Mouse (Mus musculus) gastrocnemius, postnatal 4 days (tissue): ENCODE measurements around the gene Afg1l. TPM values are rescaled to one million over a fixed set of nuclear protein-coding genes. Genes with fewer than 3 reads are reported as not detected.

Source experiments
- DNase-seq, 2 experiments: peaks; one replicate each; pipeline ENCODE4 v3.0.0; 2021 to 2022; ENCODE audit warnings: low spot score in 2 of 2, mixed read lengths in 2 of 2
- total RNA-seq, 2 experiments: library from RNA; stranded (reverse); gene quantifications; 2 replicates each; pipeline ENCODE4 v1.2.3; 2021

The Afg1l gene
- total RNA-seq, 2 experiments from 2014 or later, result 5.0 to 6.3 TPM

DNA sequence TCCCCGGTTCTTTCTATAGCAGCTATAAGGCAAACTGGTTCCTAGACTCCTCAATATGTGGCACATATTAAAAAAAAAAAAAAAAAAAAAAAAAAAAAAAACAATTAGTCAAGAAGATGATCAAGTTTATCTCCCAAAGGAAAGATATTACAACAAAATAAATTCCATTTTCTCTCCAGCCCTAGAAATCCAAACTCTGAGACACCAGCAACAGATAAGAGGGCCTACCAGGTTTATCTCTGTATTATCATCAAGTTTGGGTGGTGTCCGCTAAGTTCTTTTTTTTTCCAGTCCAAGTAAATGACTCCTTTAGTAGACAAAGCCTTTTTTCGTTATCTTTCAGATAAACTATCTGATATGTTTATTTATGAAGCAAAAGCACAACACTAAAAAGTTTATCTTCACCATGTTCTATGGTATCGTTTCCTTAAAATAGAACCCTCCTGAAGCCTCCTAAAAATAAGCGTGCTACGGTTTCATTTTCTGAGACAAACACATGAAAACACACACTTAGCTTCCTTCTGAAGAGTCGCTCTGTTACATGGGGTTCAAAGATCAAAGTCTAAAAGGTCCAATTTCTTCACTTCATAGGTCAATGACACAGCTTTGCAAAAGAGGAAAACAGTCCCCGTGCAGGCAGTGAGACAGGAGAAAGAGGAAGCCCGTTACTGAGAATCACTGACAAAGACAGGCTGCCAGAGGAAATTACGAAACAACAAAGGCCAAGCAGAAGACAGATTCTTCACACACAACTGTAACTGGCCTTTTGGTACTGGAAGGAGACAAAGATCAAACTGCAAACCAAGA is 207.9 kb downstream of the Afg1l start:
- no peak for DNase-seq

DNA sequence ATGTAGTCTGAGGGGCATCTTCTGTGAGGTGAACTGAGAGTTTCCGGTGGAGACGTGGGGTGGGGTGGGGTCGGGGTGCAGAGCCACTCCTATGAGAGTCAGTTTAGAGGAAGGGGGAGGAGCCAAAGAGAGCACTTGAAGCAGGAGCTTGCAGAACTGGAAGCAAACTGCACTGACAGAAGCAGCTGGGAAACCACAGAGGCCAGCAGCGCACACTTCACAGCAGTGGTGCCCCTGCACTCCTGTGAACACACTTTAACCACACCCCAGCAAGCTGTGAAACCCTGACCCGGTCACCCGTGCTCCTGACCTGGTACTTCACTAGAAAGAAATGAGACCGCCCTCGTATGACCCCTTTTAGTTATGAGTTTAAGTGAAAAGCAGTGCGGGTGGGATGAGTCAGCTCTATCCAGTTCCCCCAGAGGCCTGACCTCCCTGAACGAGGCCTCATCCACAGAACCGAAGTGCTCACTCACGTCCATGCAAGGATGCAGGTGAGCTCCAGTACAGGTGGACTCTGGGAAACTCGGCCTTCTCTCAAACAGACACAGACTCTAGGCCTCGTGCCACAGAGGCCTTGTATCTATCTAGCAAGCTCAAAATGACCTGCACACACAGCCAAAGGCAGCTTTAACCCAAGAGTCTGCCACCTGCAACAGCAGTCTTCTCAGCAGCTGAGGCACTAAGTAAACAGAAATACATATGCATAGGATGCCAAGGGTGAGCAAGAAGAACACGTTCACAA is 208.9 kb downstream of the Afg1l start:
- DNase-seq, result no peak

DNA sequence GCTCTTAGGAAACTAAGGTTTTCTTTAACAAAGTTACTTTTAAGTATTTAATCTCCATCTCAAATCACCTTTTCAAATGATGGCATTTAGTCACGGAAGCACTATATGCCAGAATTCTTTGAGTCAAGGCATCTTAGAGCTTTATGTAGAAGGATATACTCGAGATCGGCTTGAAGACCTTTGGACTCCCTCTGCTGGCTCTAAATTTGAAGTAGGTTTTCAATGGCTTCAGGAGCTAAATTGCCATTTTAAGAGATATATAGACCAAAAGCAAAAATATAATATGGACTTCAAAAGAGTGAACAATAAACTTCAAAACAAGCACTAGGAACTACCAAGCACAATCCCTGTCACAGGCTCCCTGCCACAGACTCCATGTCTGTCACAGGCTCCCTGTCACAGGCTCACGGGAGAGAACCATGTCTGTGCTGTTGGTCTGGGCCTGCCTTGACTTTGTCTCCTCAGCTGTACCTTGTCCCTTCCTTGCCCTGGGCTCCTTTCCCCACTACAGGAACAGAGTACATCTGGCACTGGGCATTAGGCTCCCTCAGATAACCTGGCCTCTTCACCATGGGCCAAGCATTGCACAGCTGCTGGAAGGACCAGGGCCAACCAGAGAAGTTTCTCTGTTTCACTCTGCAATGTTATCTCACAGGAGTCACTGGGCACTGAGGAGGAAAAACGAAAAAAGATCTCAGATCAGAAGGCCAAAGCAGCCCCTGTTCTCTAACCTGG is 210.4 kb downstream of the Afg1l start:
- DNase-seq, result no peak

DNA sequence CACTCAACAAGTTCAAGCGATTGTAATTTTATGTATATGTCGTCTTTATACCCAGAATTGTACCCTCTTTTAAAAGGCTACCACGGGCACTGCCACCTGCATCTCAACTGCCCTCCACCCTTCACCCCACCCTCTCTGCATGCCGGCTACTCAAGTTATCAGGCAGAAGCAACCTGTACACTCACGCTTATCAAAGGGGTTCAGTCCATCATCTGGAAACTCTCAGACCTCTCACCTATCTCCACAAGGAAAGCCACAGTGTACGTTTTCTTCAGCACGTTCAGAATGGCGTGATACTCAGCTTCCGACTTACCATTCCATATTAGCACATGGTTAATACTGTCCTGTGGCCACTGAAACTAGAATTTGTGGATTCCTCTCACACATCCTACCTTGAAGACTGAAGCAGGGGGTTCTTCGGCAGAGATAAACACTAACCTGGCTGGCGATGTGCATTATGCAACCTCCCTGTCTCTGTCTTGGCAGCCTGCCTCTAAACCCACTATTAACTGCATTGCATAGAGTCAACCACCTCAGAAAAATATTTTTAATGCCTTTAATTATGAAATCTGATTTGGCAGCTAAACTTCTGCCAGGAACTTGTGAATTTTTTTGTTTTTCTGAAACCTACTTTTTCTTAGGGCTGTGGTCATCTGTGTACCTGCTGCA is 213.2 kb downstream of the Afg1l start:
- DNase-seq, result no peak

DNA sequence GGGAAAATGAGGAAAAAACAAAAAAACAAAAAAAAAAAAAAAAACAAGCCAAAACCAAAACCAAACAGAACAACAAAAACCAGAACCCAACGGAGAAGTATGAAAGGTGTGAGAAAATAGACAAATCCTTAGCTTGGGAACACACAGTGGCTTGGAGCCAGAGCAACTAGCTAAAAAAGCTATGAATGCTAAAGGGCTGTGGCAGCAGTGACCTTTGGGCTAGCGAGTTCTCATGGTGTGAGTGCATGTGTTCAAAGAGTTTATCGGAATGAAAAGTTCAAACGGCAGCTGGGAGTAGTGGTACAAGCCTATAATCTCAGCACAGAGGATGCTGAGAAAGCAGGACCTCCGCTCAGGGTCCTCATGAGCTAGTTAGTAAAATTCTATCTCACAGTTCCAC is 214.2 kb downstream of the Afg1l start:
- no peak for DNase-seq

DNA sequence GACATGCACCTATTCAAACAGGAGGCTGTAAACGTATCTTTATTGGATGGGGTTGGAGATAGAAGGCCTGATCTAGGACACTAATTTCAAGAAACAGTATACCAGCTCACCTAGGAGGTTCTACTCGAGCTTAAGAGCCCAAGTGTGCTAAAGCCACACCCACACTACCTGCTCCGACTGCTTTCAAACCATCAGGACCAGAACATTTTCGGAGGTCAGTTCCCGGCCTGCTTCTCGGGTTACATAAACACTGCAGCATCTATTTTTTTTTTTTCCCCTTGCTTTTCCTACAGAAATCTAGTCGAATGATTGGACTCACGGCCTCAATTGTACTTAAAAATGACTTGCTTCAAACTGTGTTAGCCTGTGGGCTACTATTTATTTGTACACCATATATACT is 214.7 kb downstream of the Afg1l start:
- DNase-seq, result no peak

Other genes with a start within 250 kb of the Afg1l start
- gene Foxo3, start 201.8 kb downstream of the Afg1l start, total RNA-seq, result 10 to 100 TPM; 43.8 to 46.4 TPM
- 100 to 1,000 TPM; 143 to 147 TPM for gene Snx3, start 23.5 kb upstream of the Afg1l start, total RNA-seq
- gene Nr2e1, start 105.1 kb upstream of the Afg1l start, total RNA-seq, result not detected
- gene Ostm1, start 105.3 kb upstream of the Afg1l start, total RNA-seq, result 1 to 10 TPM; 6.7 to 7.4 TPM